Mouse (Mus musculus): ENCODE measurements around the gene Slc39a1.
A peak's percentile ranks its signal among the peaks of the same experiment; 100 is the strongest.

Gene Slc39a1

DNA sequence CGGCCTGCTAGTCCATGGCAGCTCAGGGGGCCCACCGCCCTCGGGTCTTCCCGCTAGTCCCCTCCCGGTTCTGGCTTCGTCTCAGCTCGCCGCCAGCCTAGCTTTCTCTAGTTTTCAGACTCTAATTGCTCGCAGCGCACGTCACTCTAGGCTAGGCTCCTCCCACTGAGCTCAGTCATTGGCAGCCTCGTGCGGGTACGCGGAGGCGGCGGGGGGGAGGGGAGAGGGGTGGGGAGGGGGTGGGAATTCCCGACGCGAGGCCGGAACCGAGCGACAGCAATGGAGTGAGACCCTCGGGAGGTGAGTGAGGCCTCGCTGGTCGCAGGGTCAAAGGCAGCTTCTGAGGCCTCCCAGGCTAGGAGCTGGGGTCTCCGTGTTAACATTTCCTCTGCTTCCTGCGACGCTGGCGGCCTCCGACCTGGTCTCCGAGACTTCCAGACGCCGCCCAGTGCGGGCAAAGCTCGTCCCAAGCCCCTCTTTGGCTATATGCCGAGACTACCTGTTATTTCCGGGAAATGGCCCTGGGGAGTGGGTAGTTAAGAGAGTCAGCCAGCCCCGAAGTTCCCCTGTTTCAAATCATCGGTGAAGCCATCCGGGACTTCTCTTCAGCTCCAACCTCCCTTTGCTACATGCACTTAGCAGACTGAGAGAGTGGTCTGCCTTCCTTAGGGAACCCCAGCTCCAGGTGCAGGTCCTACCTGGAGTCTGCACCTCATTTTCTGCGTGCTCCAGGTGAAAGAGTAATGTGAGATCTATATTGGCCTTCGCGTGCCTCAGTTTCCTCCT, at the start of gene Slc39a1:
Slc39a1 (plus strand) TSS at position 213 of the 786 bp plus-strand sequence.
- DNase-seq = peak; percentile 95

DNA sequence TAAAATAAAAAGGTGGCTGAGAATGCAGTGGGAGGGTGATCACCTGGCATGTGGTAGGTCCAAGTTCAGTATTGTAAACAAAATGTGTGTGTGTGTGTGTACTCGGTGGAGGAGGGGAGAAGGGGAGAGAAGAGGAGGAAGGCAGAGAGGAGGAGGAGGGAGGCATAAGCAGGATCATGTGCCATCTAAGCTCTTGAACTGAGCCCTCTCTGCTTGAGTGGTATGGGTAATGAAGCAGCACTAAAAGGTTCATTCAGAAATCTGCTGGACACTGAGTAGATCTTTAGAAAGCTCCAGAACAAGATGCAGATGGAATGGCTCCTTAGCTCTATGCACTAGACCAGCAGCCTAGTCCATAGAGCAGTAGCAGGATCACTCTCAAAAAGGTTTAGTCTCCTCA, 45.1 kb upstream of the Slc39a1 start:
- DNase-seq = no peak

DNA sequence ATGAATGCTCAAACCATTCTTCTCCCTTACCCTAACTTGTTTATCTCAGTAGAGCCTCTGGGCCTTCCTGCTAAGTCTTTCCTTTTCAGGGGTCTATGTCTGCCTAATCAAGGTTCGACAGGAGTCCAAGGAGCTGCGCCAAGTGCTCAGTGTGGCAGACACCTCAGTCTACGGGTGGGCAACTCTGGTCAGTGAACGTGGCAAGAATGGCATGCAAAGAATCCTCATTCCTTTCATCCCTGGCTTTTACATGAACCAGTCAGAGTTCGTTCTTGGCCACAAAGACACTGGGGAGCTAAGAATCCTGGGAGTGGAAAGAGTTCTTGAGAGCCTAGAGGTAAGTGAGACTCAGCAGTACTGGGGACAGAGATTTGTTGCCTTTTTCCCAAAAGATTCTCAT, 44.4 kb upstream of the Slc39a1 start:
- DNase-seq = no peak

DNA sequence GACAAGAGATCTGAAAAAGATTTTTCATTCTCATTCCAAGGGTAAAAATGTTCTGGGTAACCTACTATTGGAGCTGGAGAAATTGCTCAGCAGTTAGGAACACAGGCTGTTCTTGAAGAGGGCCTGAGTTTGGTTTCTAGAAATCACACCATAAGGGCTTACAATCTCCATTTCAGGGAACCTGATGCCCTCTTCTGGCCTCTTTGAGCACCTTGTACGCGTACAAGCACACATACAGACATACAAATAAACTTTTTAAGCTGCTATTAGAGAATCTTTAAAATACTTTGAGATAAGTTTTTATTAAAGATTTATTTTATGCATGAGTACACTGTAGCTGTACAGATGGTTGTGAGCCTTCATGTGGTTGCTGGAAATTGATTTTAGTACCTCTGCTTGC, 43.4 kb upstream of the Slc39a1 start:
- no peak for DNase-seq

DNA sequence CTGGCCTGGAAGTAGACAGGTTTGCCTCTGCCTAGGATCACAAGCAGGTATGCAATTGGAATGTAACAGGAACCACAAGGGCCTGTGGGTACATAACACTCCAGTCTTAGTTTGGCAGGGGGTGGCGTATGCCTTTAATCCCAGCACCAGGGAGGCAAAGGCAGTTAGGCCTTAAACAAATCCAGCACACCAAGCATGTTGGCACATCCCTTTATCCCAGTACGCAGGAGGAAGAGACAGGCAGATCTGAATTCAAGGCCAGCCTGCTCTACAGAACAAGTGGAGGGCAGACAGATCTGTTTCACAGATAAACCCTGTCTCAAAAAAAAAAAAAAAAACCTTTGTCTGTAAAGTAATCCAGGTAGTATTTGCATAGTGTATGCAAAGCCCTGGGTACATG, 39.3 kb upstream of the Slc39a1 start:
- no peak for DNase-seq

DNA sequence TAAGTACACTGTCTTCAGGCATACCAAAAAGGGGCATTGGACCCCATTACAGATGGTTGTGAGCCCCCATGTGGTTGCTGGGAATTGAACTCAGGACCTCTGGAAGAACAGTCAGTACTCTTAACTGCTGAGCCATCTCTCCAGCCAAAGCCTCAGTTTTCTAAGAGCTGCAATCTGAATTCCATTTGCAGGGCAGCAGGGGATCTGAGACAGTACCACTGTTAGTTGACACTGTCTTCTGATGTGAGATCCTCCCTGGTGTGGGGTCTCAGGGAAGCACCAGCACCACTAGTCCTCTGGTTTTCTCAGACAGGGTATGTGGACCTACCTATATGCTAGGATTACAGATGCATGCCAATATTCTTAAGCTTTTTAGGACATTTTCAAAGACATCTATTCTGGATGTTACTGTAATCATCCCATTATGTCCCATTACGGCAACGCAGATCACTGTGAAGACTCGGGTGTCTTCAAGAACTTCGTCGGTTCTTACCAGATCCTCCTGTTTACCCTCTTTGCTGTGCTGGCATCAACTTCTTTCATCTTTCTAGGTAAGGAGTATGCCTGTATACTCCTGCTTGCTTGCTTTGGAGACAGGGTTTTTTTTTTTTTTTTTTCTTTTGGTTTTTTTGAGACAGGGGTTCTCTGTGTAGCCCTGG, 37.9 kb upstream of the Slc39a1 start:
- no peak for DNase-seq

DNA sequence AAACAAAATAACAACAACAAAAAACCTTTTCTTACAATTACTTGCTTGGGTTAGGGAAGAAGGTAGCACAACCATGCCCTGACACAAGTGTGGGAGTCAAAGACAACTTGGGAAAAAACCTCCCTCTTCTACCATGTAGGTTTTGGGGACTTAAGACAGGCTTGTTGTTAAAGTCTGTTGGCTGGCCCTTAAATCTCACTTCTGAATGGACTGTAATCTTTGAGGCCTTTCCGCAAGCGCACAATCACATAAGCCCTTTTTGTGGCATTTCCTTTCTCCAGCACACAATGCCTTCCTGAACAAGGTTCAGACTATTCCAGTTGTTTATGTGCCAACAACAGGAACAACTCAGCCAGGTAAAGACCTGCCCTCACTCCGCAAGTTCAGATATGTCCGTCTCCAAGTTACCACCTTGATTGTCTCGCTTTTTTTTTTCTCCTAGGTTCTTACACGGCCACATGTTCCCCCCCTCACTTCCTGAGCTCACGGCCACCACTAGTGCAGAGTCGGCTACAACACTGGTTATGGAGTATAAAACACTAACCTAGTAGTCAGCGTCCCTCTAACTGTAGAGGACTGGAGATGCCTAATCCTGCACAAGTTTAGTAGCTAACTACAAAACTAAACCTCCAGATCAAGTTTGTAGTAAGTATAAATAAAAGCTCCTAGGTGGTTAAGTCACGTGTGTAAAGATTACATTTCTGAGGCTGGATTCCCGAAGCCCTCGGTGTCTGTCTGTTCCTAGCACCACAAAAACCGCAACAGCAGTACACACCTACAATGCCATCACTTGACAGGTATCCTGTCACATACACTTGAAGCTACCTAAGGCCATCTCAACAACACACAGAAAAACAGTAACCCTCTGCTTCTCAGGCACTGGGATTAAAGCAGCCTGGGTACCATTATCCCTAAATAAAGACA, 36.2 kb upstream of the Slc39a1 start:
- no peak for DNase-seq

DNA sequence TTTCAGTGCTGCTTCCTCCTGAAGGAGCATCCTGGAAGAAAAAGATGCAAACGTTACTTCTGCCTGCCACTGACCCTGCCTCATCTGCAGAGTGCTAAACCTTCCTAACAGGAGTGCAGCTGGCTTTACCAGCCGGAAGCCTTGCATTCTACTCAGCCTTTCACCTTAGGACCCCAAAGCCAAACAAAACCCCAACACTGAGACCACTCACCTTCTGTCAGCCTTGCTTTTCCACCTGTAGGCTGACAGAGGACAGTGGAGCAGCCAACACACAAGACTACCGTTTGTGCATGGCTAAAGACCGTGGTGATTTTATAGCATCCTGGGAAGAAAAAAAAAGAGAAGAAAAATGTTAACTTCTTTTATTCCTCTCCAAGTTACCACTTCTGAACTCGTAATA, 35.2 kb upstream of the Slc39a1 start:
- no peak for DNase-seq

DNA sequence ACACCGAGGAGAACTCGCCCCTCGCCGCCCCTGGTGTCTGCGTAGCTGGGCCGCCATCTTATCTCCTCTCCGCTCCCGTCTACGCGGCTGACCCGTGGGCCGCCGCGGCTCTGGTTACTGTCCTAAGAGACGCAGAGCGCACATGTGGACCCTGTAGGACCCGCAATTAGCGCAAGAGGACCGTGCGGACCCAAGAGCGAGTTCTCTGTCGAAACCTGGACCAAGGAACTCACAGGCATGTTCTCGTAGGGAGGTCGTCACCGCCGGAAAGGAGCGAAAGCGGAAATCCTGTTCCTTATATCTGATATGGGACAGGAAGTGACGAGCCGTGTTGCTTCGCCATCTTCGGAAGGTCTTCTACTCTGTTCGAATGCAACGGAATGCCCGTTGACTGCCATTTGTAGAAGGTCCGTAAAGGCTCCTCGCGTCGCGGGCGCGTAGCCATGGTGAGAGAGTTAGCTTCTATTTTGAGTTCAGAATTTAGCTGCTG, 34.5 kb upstream of the Slc39a1 start, which contains the start of the genes Rps27 and Rab13:
Rps27 (minus strand) TSS at position 275 of the 490 bp plus-strand sequence.
Rab13 (plus strand) TSS at position 319 of the 490 bp plus-strand sequence.
- DNase-seq = peak; percentile 94 to 95

DNA sequence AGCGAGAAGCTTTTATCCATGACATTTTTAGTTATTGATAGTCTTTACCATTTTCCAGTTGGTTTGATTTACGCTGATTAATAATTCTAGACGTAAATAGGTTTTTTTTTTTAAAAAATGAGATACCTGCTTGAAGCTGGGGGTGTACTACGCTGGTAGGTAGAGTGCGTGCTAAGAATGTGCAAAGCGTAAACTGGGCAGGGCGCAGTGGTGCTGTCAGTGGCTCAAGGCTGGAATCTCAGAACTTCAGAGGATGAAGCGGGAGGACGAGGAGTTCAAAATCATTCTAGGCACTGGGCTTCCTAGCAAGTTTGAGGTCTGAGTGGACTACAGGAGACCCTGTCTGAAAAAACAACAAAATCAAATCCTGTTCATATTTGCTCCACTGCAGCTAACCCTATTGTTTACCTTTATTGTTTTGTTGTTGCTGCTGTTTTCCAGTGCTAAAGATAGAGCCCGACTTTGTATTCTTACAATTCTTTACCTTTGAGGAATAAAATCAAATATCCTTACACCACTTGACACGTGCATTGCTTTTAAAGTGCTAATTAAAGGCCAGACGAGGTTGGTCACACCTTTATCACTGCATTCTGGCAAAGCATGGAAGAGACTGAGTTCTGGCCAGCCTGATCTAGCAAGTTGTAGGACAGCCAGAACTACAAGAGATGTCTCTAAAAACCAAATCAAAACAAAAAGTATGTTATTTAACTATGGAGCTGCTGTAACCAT, 33.9 kb upstream of the Slc39a1 start:
- DNase-seq = peak in 1 of 2 experiments; percentile 26

DNA sequence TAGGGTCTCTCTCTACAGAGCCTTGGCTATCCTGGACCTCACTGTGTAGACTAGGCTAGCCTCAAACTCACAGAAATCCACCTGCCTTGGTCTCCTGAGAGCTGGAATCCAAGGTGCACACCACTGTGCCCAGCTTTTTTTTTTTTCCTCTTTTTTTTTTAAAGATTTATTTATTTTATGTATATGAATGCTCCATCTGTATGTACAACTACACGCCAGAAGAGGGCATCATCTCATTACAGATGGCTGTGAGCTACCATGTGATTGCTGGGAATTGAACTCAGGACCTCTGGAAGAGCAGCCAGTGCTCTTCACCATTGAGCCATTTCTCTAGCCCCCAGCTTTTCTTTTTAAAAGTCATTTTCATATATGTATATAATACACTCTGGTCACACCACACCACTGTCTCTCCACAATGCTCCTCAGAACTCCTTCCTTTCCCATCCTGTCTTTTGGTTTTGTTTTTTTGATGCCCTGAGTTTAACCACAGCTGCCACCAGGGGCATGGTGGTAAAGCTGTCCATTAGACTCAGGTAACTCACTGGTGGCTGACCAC, 32.1 kb upstream of the Slc39a1 start:
- DNase-seq = no peak

DNA sequence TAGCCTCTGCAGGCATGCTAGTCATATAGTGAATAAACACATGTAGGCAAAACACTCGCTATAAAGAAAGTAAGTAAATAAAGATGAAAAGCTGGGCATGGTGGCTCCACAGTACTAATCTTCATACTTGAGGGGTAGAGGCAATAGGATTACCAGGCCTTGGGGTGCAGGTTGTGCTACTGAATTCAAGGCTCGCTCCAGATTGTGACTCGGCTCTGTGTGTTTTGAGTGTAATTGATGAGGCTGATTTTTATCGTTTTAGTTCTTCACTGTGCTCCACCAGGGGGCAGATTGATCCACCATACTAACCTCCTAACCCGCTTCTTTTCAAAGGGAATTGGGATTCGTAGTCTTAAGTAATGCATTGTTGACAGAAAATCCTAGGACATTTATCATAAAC, 27.9 kb upstream of the Slc39a1 start:
- DNase-seq = peak in 1 of 2 experiments; percentile 58

DNA sequence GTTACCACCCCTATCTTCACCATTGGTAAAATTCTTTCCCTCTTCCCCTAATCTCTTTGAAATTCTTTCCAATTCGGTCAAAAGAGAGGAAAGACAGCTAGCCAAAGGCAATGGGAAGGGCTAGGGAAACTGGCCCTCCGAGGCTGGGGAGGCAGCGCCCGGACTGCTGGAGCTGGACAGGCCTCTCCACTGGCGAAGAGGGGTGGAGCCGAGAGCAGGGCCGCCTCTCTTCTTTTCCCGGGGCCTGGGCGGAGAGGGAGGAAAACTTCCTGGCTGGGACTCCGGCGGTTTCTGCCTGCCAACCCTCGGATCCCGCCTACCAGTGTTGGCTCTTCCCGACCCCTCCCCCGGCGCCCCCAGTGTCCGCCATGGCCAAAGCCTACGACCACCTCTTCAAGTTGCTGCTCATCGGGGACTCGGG, 27.4 kb upstream of the Slc39a1 start:
- peak; percentile 79 to 82 for DNase-seq

DNA sequence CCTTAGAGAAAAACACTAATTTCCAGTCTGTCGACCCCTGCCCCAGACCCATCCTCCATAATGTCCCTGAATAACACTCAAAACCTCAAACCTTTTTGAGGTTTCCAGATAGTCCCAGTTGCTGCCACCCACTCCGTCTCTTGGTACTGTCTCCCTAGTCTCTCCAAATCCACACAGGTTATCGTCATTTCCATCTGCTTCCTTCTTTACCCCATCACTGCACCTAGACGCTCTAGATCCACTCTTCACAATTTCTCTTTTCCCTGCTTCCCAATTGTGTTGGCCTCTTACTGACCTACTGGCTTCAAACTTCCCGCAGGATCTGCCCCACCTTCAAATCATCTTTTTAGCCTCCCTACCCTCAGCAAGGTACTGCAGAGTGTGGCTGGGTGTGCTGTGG, 26.8 kb upstream of the Slc39a1 start:
- no peak for DNase-seq

DNA sequence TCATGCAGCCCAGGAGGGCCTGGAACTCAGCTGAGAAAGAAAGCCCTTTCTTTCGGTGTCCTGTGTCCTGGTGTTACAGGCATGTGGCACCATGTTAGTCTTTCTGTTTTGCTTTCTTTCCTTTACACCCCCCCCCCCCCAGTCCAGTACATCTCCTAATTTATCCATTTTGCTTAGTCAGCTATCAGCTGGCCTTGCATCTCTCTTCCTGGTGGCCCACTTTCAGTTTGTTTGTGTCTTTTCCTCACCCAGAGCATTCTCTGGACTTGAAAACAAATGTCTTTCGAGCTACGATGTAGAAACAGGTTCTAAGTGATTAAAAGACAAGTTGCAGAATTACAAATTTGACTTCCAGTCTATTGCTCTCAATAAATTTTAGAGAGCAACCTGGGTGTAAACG, 25.5 kb upstream of the Slc39a1 start:
- no peak for DNase-seq

DNA sequence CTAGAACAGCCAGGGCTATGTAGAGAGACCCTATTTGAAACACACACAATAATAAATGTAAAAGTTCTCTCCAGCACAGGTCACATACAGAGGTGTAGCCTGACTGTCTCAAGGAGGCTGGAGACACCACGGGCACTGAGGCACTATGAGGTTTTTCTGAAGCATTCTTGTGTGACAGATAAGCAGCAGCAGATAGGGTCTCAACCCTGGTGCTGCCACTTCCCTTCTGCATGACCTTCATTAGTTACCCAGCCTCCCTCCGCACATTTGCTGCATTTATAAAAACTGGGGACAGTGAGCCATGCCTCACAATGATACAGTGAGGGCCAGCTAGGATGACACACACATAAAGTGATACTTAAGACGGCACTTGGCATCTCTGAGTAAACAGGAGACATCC, 25.0 kb upstream of the Slc39a1 start:
- no peak for DNase-seq

DNA sequence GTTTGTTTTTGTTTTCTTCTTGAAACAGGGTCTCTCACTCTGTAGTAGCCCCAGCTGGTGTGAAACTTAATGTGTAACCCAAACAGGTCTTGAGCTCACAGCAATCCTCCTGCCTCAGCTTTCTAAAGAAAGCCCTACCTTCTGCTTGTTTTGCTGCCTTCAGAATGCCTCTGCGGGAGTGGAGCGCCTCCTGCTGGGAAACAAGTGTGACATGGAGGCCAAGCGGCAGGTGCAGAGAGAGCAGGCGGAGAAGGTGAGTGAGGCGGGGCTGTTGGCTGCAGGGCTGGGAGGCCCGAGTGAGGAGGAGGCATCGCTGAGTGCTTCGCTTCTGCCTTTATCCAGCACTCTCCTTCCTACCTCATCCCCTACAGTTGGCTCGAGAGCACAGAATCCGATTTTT, 23.6 kb upstream of the Slc39a1 start:
- no peak for DNase-seq

DNA sequence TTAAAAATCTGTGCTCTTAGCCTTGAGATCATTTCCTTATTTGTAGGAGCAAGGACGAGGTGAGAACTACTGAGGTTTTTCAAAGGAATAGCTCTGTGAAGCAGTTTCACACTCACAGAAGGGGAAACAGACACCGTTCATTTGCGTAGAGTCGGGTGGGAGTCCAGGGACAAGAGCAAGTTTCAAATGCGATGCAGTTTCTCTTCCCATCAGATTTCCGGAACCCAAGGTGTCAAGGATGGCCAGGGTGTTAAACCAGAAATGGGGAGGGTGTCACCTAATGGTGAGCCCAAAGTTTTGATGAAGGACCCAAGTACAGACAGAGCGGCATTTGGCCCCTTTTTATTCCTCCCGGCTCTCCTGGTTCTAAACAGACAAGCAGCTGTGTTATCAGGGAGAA, 16.9 kb upstream of the Slc39a1 start:
- DNase-seq = no peak

DNA sequence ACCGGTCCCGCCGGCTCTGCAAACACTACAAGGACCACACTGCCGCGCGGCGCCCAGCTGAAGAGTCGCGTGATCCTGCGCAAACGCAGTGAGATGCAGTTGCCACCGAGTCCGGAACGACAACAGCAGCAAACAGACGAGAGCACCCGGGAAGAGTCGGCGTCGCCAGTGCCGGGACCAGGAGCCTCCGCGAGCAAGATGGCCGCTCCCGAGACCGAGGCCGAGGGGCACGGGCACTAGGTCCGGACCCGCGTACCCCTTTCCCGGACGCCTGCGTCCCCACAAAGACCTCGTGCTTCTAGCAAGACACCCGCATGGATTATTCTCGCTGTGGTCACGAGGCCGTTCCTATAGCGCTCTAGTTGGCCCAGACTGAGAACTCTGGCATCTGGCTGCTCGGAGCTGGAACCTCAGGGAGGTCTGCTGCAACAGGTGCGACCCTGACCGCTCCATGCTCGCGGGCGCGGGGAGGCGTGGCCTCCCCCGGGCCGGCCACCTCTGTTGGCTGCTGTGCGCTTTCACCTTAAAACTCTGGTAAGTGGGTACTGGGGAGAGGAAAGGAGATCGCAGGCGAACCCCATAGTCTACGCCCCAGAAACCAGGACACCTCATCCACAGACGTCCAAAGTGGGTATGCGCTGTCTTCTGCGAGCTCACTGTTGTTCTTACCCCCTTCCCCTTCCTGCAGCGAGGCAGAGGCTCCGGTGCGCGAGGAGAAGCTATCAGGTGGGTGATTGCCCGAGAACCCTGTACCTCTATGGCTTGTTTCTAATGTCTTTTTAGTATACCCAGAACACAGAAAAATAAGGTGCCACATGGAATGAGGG, 16.3 kb upstream of the Slc39a1 start, which contains the start of gene Jtb:
Jtb (plus strand) TSS at position 91 of the 827 bp plus-strand sequence.
- DNase-seq = peak; percentile 95

DNA sequence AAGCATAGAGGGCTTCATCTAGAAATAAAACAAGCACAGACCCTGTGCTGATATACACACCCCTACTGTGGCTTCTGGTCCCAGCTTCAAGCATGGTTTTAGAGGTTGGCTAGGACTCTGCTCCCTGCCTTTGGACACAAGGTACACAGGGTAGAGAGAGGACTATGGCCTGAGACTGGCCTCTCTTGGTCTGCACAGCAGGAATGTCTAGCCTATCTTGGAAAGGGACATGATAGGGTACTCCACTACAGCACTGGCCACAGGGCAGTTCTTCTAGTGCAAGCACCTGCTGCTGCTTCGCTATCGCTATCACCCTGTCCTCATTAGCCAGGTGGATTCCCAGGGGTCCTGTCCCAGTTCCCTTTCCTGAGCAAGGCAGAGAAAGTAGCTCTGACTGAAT, 6.7 kb upstream of the Slc39a1 start:
- peak; percentile 59 to 67 for DNase-seq
